Mouse (Mus musculus): ENCODE data around the gene Myt1l. TPM values are rescaled to one million over a fixed set of nuclear protein-coding genes. Genes with fewer than 3 reads are reported as not detected.

Myt1l gene
- total RNA-seq, 1 experiment from 2014 or later: not detected

- no peak for ATAC-seq (ENCODE audit: extremely low read depth, insufficient number of reproducible peaks, low FRiP score, poor library complexity, severe bottlenecking)
These were observed 326.0 kb downstream of the Myt1l start for GRCm38 (mm10) chr12:29854151-29854585.

- ATAC-seq (ENCODE audit: extremely low read depth, insufficient number of reproducible peaks, low FRiP score, poor library complexity, severe bottlenecking): no peak
These were observed 326.8 kb downstream of the Myt1l start for GRCm38 (mm10) chr12:29855007-29855406.

GRCm38 (mm10) chr12:29860986-29861385 is 332.8 kb downstream of the Myt1l start:
- no peak for ATAC-seq (ENCODE audit: extremely low read depth, insufficient number of reproducible peaks, low FRiP score, poor library complexity, severe bottlenecking)

- no peak for ATAC-seq (ENCODE audit: extremely low read depth, insufficient number of reproducible peaks, low FRiP score, poor library complexity, severe bottlenecking)
These were observed 340.1 kb downstream of the Myt1l start for GRCm38 (mm10) chr12:29868295-29868694.

- no peak for ATAC-seq (ENCODE audit: extremely low read depth, insufficient number of reproducible peaks, low FRiP score, poor library complexity, severe bottlenecking)
These were observed 340.6 kb downstream of the Myt1l start for GRCm38 (mm10) chr12:29868781-29869180.

- ATAC-seq (ENCODE audit: extremely low read depth, insufficient number of reproducible peaks, low FRiP score, poor library complexity, severe bottlenecking): no peak
These were observed 344.1 kb downstream of the Myt1l start for GRCm38 (mm10) chr12:29872156-29872815.

GRCm38 (mm10) chr12:29873281-29873772 is 345.1 kb downstream of the Myt1l start:
- ATAC-seq (ENCODE audit: extremely low read depth, insufficient number of reproducible peaks, low FRiP score, poor library complexity, severe bottlenecking): no peak

- ATAC-seq (ENCODE audit: extremely low read depth, insufficient number of reproducible peaks, low FRiP score, poor library complexity, severe bottlenecking): no peak
These were observed 349.8 kb downstream of the Myt1l start for GRCm38 (mm10) chr12:29877977-29878376.

- ATAC-seq (ENCODE audit: extremely low read depth, insufficient number of reproducible peaks, low FRiP score, poor library complexity, severe bottlenecking): no peak
These were observed 354.9 kb downstream of the Myt1l start for GRCm38 (mm10) chr12:29882871-29883617.

GRCm38 (mm10) chr12:29884376-29884775 is 356.2 kb downstream of the Myt1l start:
- no peak for ATAC-seq (ENCODE audit: extremely low read depth, insufficient number of reproducible peaks, low FRiP score, poor library complexity, severe bottlenecking)

- no peak for ATAC-seq (ENCODE audit: extremely low read depth, insufficient number of reproducible peaks, low FRiP score, poor library complexity, severe bottlenecking)
These were observed 366.5 kb downstream of the Myt1l start for GRCm38 (mm10) chr12:29894669-29895068.

GRCm38 (mm10) chr12:29897533-29898085 is 369.4 kb downstream of the Myt1l start:
- no peak for ATAC-seq (ENCODE audit: extremely low read depth, insufficient number of reproducible peaks, low FRiP score, poor library complexity, severe bottlenecking)

- ATAC-seq (ENCODE audit: extremely low read depth, insufficient number of reproducible peaks, low FRiP score, poor library complexity, severe bottlenecking): no peak
These were observed 376.1 kb downstream of the Myt1l start for GRCm38 (mm10) chr12:29904101-29904874.

GRCm38 (mm10) chr12:29907056-29907455 is 378.9 kb downstream of the Myt1l start:
- ATAC-seq (ENCODE audit: extremely low read depth, insufficient number of reproducible peaks, low FRiP score, poor library complexity, severe bottlenecking): no peak

GRCm38 (mm10) chr12:29916139-29916538 is 388.0 kb downstream of the Myt1l start:
- no peak for ATAC-seq (ENCODE audit: extremely low read depth, insufficient number of reproducible peaks, low FRiP score, poor library complexity, severe bottlenecking)

GRCm38 (mm10) chr12:29916807-29917206 is 388.6 kb downstream of the Myt1l start:
- ATAC-seq (ENCODE audit: extremely low read depth, insufficient number of reproducible peaks, low FRiP score, poor library complexity, severe bottlenecking): no peak

GRCm38 (mm10) chr12:29920298-29920697 is 392.1 kb downstream of the Myt1l start:
- ATAC-seq (ENCODE audit: extremely low read depth, insufficient number of reproducible peaks, low FRiP score, poor library complexity, severe bottlenecking): no peak

GRCm38 (mm10) chr12:29921481-29921880 is 393.3 kb downstream of the Myt1l start:
- no peak for ATAC-seq (ENCODE audit: extremely low read depth, insufficient number of reproducible peaks, low FRiP score, poor library complexity, severe bottlenecking)

- no peak for ATAC-seq (ENCODE audit: extremely low read depth, insufficient number of reproducible peaks, low FRiP score, poor library complexity, severe bottlenecking)
These were observed 398.7 kb downstream of the Myt1l start for GRCm38 (mm10) chr12:29926896-29927295.
